Mouse (Mus musculus): ENCODE measurements around the gene Fgfr4. TPM values are rescaled to one million over a fixed set of nuclear protein-coding genes. Genes with fewer than 3 reads are reported as not detected.

The Fgfr4 gene
- polyA plus RNA-seq (2014; fragmentation: Nextera tagmentation; extraction: Ambion mirVana): 7.3 and 7.8 TPM in 2 replicates

DNA sequence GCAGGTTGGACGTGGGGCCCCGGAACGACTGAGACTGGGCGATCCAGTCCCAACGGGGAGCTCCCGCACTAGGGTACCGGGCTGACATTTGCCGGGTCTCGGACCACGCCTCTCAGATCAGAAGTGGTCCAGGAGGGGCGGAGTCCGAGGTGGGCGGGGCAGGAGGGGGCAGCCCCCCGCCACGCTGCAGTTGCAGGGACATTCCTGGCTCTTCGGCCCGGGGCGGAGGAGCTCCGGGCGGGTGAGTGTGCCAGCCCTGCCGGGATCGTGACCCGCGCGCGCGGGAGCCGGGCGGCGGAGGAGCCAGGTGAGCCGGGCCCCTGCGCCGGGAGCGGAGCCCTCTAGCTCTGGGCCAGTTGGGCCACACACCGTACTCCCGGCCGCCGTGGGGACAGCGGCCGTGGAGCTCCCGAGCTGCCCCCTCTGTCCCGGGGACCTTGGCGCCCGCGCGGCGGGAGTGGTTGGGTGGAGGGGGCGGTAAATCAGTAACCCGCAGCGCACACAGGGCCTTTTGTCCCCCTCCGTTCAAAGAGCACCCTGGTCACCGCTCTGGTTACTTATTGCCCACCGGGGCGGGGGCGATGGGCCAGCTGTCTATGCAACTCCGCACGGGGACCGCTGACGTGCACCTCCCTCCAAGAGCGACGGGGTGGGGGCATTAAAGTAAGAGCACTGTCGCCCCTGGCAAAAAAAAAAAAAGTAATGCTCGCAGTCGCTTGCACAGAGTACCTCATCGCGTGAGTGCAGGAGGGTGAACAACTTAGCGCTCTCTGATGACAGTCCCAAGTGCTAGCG is at the start of gene Fgfr4:
Gene Fgfr4, plus strand, starts transcription at position 20 of the 795 bp plus-strand sequence.
- H3K27ac ChIP-seq (ENCODE audit: low read length): peak within 1 kb of the TSS; percentile 79
- ATAC-seq (ENCODE audit: insufficient number of reproducible peaks, insufficient read depth, low FRiP score, low read depth): peak; percentile 85
- no peaks in the 10 kb centered on the region for H3K9me3 ChIP-seq (ENCODE audit: control insufficient read depth, low read depth, low read length)
- no peaks in the 10 kb centered on the region for H3K36me3 ChIP-seq (ENCODE audit: control insufficient read depth, insufficient read depth, low read length)
- H3K9ac ChIP-seq (replicated peaks; ENCODE audit: low read depth, low read length): peak within 1 kb of the TSS; percentile 36; the same call in 1 of the 2 replicates
- WGBS: 2% methylated on average over 67 of the region's 68 CpGs
- H3K27me3 ChIP-seq (ENCODE audit: control insufficient read depth, insufficient read depth, low read length): 0 out of 2 replicates have a peak, but pooled peaks cover 3% of the 10 kb centered on the region
- peak within 1 kb of the TSS; percentile 58 for H3K4me3 ChIP-seq (ENCODE audit: low read depth, low read length)
- no peaks in the 10 kb centered on the region for H3K4me1 ChIP-seq (ENCODE audit: control insufficient read depth, insufficient read depth, low read length)
- H3K4me2 ChIP-seq (replicated peaks; ENCODE audit: low read depth, low read length): peak within 1 kb of the TSS; percentile 88

DNA sequence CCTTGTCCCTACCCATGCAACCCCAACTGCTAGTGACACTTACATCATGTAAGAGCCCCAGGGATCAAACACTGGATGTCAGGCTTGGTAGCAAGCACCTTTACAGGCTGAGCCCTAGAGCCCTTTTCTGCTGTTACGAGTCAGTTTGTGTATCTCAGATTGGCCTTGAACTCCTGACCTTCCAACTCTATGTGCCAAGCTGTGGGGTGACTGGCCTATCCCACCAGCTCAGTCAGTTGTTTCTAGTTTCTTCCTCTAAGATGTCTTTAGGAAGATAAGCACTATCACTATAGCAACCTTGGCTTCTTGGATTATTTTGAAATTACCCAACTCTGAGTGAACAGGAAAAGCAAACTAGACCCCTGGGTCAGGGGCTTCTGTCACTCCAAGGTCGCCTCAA is 49.1 kb upstream of the Fgfr4 start:
- H3K9me3 ChIP-seq (ENCODE audit: control insufficient read depth, low read depth, low read length): no peaks in the 10 kb centered on the region
- no peak for ATAC-seq (ENCODE audit: insufficient number of reproducible peaks, insufficient read depth, low FRiP score, low read depth)
- H3K36me3 ChIP-seq (ENCODE audit: control insufficient read depth, insufficient read depth, low read length): peaks cover 5% of the 10 kb centered on the region; the same call in 1 of the 2 replicates
- no peak overlapping the region for H3K4me2 ChIP-seq (replicated peaks; ENCODE audit: low read depth, low read length)
- no peak overlapping the region for H3K4me3 ChIP-seq (ENCODE audit: low read depth, low read length)
- no peak overlapping the region for H3K9ac ChIP-seq (replicated peaks; ENCODE audit: low read depth, low read length)
- no peaks in the 10 kb centered on the region for H3K27me3 ChIP-seq (ENCODE audit: control insufficient read depth, insufficient read depth, low read length)
- no peak overlapping the region for H3K27ac ChIP-seq (ENCODE audit: low read length)
- 49% methylated on average over 2 of the region's 2 CpGs for WGBS
- peaks cover 11% of the 10 kb centered on the region for H3K4me1 ChIP-seq (ENCODE audit: control insufficient read depth, insufficient read depth, low read length)

DNA sequence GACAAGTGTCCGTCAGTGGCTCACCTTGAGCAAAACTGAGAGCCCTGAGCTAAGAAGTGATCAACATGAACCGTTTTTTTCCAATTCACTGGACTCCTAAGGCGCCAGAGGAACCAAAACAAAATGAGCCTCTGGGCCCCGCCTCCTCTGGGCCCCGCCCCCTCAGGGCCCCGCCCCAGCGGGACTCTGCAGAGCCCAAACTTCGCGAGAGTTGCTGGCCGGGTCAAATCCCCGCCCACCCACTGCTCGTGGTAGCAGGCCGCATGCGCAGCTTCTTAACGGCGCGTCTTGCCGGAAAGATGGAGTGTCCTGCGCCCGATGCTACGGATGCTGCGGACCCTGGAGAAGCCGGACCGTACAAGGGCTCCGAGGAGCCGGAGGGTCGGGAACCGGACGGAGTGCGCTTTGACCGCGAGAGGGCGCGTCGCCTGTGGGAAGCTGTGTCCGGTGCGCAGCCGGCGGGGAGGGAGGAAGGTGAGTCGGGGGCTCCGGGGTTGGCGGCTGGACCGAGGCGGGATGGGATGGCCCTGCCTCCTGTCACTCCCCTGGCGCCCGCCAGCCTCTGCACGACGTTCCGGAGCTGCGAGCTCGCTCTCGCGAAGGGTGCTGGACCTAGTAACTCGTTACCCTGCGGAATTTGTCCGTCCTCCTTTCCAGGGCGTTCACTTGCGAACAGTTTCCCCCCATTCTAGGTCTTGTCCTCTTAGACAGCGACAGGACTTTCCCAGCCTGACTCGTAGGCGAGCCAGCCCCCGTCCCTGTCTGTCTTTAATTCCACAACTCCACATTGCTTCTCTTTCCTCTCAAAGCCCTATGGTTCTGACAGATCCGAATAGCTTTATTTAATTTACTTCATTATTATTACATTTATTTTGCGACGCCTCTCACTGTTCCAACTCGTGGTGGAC is 47.1 kb upstream of the Fgfr4 start, which contains the start of gene Zfp346:
Gene Zfp346, plus strand, starts transcription at position 267 of the 908 bp plus-strand sequence.
- peaks cover 5% of the 10 kb centered on the region; the same call in 1 of the 2 replicates for H3K36me3 ChIP-seq (ENCODE audit: control insufficient read depth, insufficient read depth, low read length)
- H3K4me2 ChIP-seq (replicated peaks; ENCODE audit: low read depth, low read length): peak within 1 kb of the TSS; percentile 78
- peak; percentile 96 for ATAC-seq (ENCODE audit: insufficient number of reproducible peaks, insufficient read depth, low FRiP score, low read depth)
- peak within 1 kb of the TSS; percentile 87 for H3K4me3 ChIP-seq (ENCODE audit: low read depth, low read length)
- H3K9ac ChIP-seq (replicated peaks; ENCODE audit: low read depth, low read length): peak within 1 kb of the TSS; percentile 73
- under 1% methylated on average over 59 of the region's 66 CpGs for WGBS
- H3K9me3 ChIP-seq (ENCODE audit: control insufficient read depth, low read depth, low read length): no peaks in the 10 kb centered on the region
- H3K27me3 ChIP-seq (ENCODE audit: control insufficient read depth, insufficient read depth, low read length): no peaks in the 10 kb centered on the region
- H3K4me1 ChIP-seq (ENCODE audit: control insufficient read depth, insufficient read depth, low read length): peaks cover 6% of the 10 kb centered on the region; the same call in 1 of the 2 replicates
- H3K27ac ChIP-seq (ENCODE audit: low read length): peak within 1 kb of the TSS; percentile 77

DNA sequence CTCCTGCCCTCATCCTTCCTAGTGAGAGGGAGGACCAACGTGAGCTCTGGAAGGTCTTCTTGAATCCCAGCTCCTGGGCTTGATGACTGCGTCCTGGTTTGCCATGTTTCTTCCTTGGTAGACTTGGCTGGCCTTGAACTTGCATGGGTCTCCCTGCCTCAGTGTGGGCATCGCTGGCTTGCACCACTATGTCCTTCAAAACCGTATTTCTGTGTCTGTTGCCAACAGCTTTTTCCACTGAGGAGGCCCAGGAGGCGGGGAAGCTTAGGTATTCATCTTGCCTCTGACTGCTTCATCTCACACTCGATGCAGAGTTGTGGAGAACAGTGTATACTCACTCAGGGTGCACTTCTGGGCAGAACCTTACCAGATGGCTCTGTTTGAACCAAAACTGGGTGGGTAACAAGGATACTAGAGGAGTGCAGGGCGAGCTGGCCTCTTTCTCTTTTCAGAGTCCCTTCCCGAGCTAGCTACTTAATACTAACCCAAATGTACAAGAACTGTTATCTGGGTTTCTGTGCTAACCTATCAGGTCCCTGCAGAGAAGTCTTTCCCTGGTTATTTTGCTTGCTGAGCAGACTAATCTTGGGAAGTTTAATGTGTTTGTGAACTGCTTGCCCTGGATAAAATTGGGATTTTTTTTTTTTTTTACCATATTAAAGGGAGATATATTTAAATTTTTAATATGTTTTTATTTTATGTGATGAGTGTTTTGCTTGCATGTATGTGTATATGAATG is 46.3 kb upstream of the Fgfr4 start:
- ATAC-seq (ENCODE audit: insufficient number of reproducible peaks, insufficient read depth, low FRiP score, low read depth): no peak
- 17% methylated on average over 8 of the region's 8 CpGs for WGBS
- peak overlapping the region; percentile 73; the same call in 1 of the 2 replicates for H3K9ac ChIP-seq (replicated peaks; ENCODE audit: low read depth, low read length)
- H3K4me3 ChIP-seq (ENCODE audit: low read depth, low read length): peak overlapping the region; percentile 87
- H3K27me3 ChIP-seq (ENCODE audit: control insufficient read depth, insufficient read depth, low read length): no peaks in the 10 kb centered on the region
- peak overlapping the region; percentile 77 for H3K27ac ChIP-seq (ENCODE audit: low read length)
- H3K36me3 ChIP-seq (ENCODE audit: control insufficient read depth, insufficient read depth, low read length): peaks cover 5% of the 10 kb centered on the region; the same call in 1 of the 2 replicates
- H3K4me2 ChIP-seq (replicated peaks; ENCODE audit: low read depth, low read length): peak overlapping the region; percentile 78
- no peaks in the 10 kb centered on the region for H3K9me3 ChIP-seq (ENCODE audit: control insufficient read depth, low read depth, low read length)
- H3K4me1 ChIP-seq (ENCODE audit: control insufficient read depth, insufficient read depth, low read length): peaks cover 6% of the 10 kb centered on the region; the same call in 1 of the 2 replicates

DNA sequence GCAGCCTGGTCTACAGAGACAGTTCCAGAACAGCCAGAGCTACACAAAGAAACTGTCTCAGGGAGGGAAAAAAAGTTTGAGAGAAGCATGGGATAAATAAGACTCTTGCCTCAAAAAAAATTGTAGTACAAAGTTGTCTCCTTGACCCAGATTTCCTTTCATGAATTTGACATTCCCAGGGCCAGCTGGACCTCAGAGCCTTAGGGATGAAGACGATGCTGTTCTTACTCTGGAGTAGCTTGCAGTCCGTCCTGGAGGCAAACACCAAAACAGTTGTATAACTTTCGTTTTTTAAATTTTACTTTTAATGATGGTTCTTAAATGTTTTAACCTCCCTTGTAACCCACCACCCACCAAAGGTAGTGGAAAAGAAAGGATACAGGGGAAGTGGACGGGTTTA is 45.3 kb upstream of the Fgfr4 start:
- Histone ChIP-seq H3K4me2 (replicated peaks; ENCODE audit: low read depth, low read length) (no peak overlapping the region), H3K27me3 (ENCODE audit: control insufficient read depth, insufficient read depth, low read length) (no peaks in the 10 kb centered on the region), H3K27ac (ENCODE audit: low read length) (no peak overlapping the region), H3K4me3 (ENCODE audit: low read depth, low read length) (no peak overlapping the region), H3K4me1 (ENCODE audit: control insufficient read depth, insufficient read depth, low read length) (peaks cover 6% of the 10 kb centered on the region; the same call in 1 of the 2 replicates), H3K9ac (replicated peaks; ENCODE audit: low read depth, low read length) (no peak overlapping the region), H3K36me3 (ENCODE audit: control insufficient read depth, insufficient read depth, low read length) (peaks cover 5% of the 10 kb centered on the region; the same call in 1 of the 2 replicates), H3K9me3 (ENCODE audit: control insufficient read depth, low read depth, low read length) (no peaks in the 10 kb centered on the region)
- no peak for ATAC-seq (ENCODE audit: insufficient number of reproducible peaks, insufficient read depth, low FRiP score, low read depth)
- WGBS: 89% methylated on average over 4 of the region's 4 CpGs

DNA sequence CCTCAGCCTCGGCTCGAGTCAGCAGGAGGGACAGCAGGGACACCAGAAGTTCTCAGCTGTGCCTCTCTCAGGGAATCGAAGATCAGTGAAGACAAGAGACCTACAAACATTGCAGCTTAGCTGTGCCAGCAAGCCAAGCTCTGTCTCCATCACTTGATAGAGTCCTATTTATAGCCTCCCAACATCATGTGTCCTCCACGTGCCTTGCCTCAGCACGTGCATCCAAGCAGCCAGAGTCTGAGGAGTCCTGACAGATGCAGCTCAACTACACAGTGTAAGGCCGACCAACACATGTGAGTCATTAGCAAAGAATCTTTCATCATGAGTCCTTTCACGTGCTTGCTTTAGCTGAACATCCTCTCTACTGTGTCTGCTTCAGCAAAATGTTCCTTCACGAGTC is 44.7 kb upstream of the Fgfr4 start:
- Histone ChIP-seq H3K27ac (ENCODE audit: low read length) (no peak overlapping the region), H3K4me1 (ENCODE audit: control insufficient read depth, insufficient read depth, low read length) (peaks cover 6% of the 10 kb centered on the region; the same call in 1 of the 2 replicates), H3K4me3 (ENCODE audit: low read depth, low read length) (no peak overlapping the region), H3K9ac (replicated peaks; ENCODE audit: low read depth, low read length) (no peak overlapping the region), H3K36me3 (ENCODE audit: control insufficient read depth, insufficient read depth, low read length) (peaks cover 5% of the 10 kb centered on the region; the same call in 1 of the 2 replicates), H3K27me3 (ENCODE audit: control insufficient read depth, insufficient read depth, low read length) (no peaks in the 10 kb centered on the region), H3K9me3 (ENCODE audit: control insufficient read depth, low read depth, low read length) (no peaks in the 10 kb centered on the region), H3K4me2 (replicated peaks; ENCODE audit: low read depth, low read length) (no peak overlapping the region)
- no peak for ATAC-seq (ENCODE audit: insufficient number of reproducible peaks, insufficient read depth, low FRiP score, low read depth)
- 87% methylated on average over 8 of the region's 8 CpGs for WGBS

DNA sequence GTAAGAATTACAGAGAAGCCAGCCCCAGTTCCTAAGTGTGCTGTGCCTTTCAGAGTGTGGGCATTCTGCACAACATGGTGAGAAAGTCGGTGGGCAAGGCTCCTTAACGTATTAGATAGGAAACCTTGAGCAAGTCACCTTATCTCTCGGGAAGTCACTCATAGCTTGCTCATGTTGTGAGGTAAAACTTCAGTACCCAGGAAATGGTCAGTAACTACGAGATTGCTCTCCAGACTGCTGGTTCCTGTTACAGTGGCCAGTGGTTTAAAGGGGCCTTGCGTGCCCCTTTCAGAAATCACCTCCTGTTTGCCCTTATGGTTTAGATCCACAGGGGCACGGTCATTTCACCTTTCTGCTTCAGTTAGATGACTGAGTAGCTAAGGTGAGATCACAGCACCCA is 38.1 kb upstream of the Fgfr4 start:
- Histone ChIP-seq H3K4me3 (ENCODE audit: low read depth, low read length) (no peak overlapping the region), H3K36me3 (ENCODE audit: control insufficient read depth, insufficient read depth, low read length) (peaks cover 25% of the 10 kb centered on the region), H3K4me1 (ENCODE audit: control insufficient read depth, insufficient read depth, low read length) (no peaks in the 10 kb centered on the region), H3K9me3 (ENCODE audit: control insufficient read depth, low read depth, low read length) (no peaks in the 10 kb centered on the region), H3K4me2 (replicated peaks; ENCODE audit: low read depth, low read length) (no peak overlapping the region), H3K9ac (replicated peaks; ENCODE audit: low read depth, low read length) (no peak overlapping the region), H3K27ac (ENCODE audit: low read length) (no peak overlapping the region), H3K27me3 (ENCODE audit: control insufficient read depth, insufficient read depth, low read length) (no peaks in the 10 kb centered on the region)
- no peak for ATAC-seq (ENCODE audit: insufficient number of reproducible peaks, insufficient read depth, low FRiP score, low read depth)
- 72% methylated on average over 6 of the region's 6 CpGs for WGBS

Measured in stomach, embryonic 14.5 days (tissue).